Mouse (Mus musculus) forebrain, embryonic 15.5 days (tissue): ENCODE measurements at regions not wholly inside any gene's neighbourhood (a gene's known extent, or its start where the extent isn't known, plus 50 kb on each side); places are given as distances from the start of the nearest gene placed in this dataset.

Experiments used
- ATAC-seq: fragments of 200-750 bp; cut with Nextera tagmentation; replicated peaks from 2 replicates; pipeline ENCODE4 v1.8.0; 2017; ENCODE audit warnings: mild to moderate bottlenecking, moderate TSS enrichment, moderate library complexity
- H3K27ac ChIP-seq: fragments of 300-500 bp; sonication (generic); replicated peaks from 2 replicates; pipeline ENCODE4 v1.5.1; 2015; ENCODE audit warnings: mild to moderate bottlenecking, inconsistent platforms
- H3K27me3 ChIP-seq: fragments of 300-500 bp; sonication (generic); 2 replicates; pipeline ENCODE4 v1.6.1; 2015; ENCODE audit warnings: inconsistent platforms
- H3K36me3 ChIP-seq: fragments of 300-500 bp; sonication (generic); 2 replicates; pipeline ENCODE4 v1.6.1; 2015; ENCODE audit warnings: mild to moderate bottlenecking, inconsistent platforms
- H3K4me1 ChIP-seq: fragments of 300-500 bp; sonication (generic); 2 replicates; pipeline ENCODE4 v1.6.1; 2015; ENCODE audit warnings: inconsistent platforms
- H3K4me2 ChIP-seq: fragments of 300-500 bp; sonication (generic); replicated peaks from 2 replicates; pipeline ENCODE4 v1.6.1; 2015; ENCODE audit warnings: mild to moderate bottlenecking, inconsistent platforms
- H3K4me3 ChIP-seq: fragments of 300-500 bp; sonication (generic); 2 replicates; pipeline ENCODE4 v1.5.1; 2015; ENCODE audit warnings: mild to moderate bottlenecking, inconsistent platforms
- H3K9ac ChIP-seq: fragments of 300-500 bp; sonication (generic); replicated peaks from 2 replicates; pipeline ENCODE4 v1.6.1; 2015; ENCODE audit warnings: mild to moderate bottlenecking, inconsistent platforms
- H3K9me3 ChIP-seq: fragments of 300-500 bp; sonication (generic); 2 replicates; pipeline ENCODE4 v1.6.1; 2016; ENCODE audit warnings: inconsistent platforms
- WGBS: fragments of 180-500 bp; shearing (Covaris S2); methylation state at CpG from one replicate; pipeline ENCODE4 v1.1.7; 2015; ENCODE audit warnings: mixed read lengths; 5-methylcytosine and 5-hydroxymethylcytosine counted together

GRCm38 (mm10) chr8:126231801-126232200 is 66.6 kb upstream of the Slc35f3 start:
- H3K4me1 ChIP-seq, result no peaks in the 10 kb centered on the region
- H3K27me3 ChIP-seq, result no peaks in the 10 kb centered on the region
- no peak overlapping the region for H3K27ac ChIP-seq
- no peak for ATAC-seq
- H3K9me3 ChIP-seq, result no peaks in the 10 kb centered on the region
- no peaks in the 10 kb centered on the region for H3K36me3 ChIP-seq
- H3K9ac ChIP-seq, result no peak overlapping the region
- WGBS, result 93% methylated on average over 1 of the region's 1 CpGs
- no peak overlapping the region for H3K4me3 ChIP-seq
- H3K4me2 ChIP-seq, result no peak overlapping the region

GRCm38 (mm10) chr8:126232521-126232920 is 65.8 kb upstream of the Slc35f3 start:
- WGBS, result 59% methylated on average over 7 of the region's 7 CpGs
- Histone ChIP-seq H3K36me3 (no peaks in the 10 kb centered on the region), H3K4me3 (no peak overlapping the region), H3K9me3 (no peaks in the 10 kb centered on the region), H3K4me2 (no peak overlapping the region), H3K4me1 (no peaks in the 10 kb centered on the region), H3K27ac (no peak overlapping the region), H3K27me3 (no peaks in the 10 kb centered on the region), H3K9ac (no peak overlapping the region)
- ATAC-seq, result no peak

- no peak overlapping the region for H3K4me2 ChIP-seq
- no peaks in the 10 kb centered on the region for H3K4me1 ChIP-seq
- no peaks in the 10 kb centered on the region for H3K9me3 ChIP-seq
- ATAC-seq, result no peak
- H3K27ac ChIP-seq, result no peak overlapping the region
- no peak overlapping the region for H3K4me3 ChIP-seq
- no peak overlapping the region for H3K9ac ChIP-seq
- H3K27me3 ChIP-seq, result no peaks in the 10 kb centered on the region
- H3K36me3 ChIP-seq, result no peaks in the 10 kb centered on the region
Measured at GRCm38 (mm10) chr8:126239684-126240083, 58.7 kb upstream of the Slc35f3 start.

GRCm38 (mm10) chr8:126244321-126244720 is 54.0 kb upstream of the Slc35f3 start:
- Histone ChIP-seq H3K27me3 (no peaks in the 10 kb centered on the region), H3K27ac (no peak overlapping the region), H3K4me3 (no peak overlapping the region), H3K9ac (no peak overlapping the region), H3K4me2 (no peak overlapping the region), H3K4me1 (no peaks in the 10 kb centered on the region), H3K36me3 (no peaks in the 10 kb centered on the region), H3K9me3 (no peaks in the 10 kb centered on the region)
- no peak for ATAC-seq
- 58% methylated on average over 4 of the region's 4 CpGs for WGBS
